Mouse (Mus musculus) neural tube, embryonic 13.5 days (tissue): ENCODE measurements around the gene Pigs. TPM values are rescaled to one million over a fixed set of nuclear protein-coding genes. Genes with fewer than 3 reads are reported as not detected.

ENCODE experiments used
- ATAC-seq: fragments of 200-750 bp; cut with Nextera tagmentation; 2 replicates; pipeline ENCODE4 v1.8.0; 2017; ENCODE audit warnings: low read depth, mild to moderate bottlenecking, moderate TSS enrichment, moderate library complexity
- H3K27ac ChIP-seq: fragments of 300-500 bp; sonication (generic); replicated peaks from 2 replicates; pipeline ENCODE4 v1.5.1; 2015; ENCODE audit warnings: moderate library complexity, mild to moderate bottlenecking, inconsistent platforms
- H3K27me3 ChIP-seq: fragments of 300-500 bp; sonication (generic); 2 replicates; pipeline ENCODE4 v1.6.1; 2015; ENCODE audit warnings: mild to moderate bottlenecking, inconsistent platforms
- H3K36me3 ChIP-seq: fragments of 300-500 bp; sonication (generic); 2 replicates; pipeline ENCODE4 v1.6.1; 2015; ENCODE audit warnings: mild to moderate bottlenecking, inconsistent platforms
- H3K4me1 ChIP-seq: fragments of 300-500 bp; sonication (generic); replicated peaks from 2 replicates; pipeline ENCODE4 v1.6.1; 2015; ENCODE audit warnings: inconsistent platforms
- H3K4me2 ChIP-seq: fragments of 300-500 bp; sonication (generic); 2 replicates; pipeline ENCODE4 v1.6.1; 2015; ENCODE audit warnings: inconsistent platforms, mild to moderate bottlenecking, moderate library complexity
- H3K4me3 ChIP-seq: fragments of 300-500 bp; sonication (generic); 2 replicates; pipeline ENCODE4 v1.5.1; 2015; ENCODE audit warnings: mild to moderate bottlenecking, inconsistent platforms
- H3K9ac ChIP-seq: fragments of 300-500 bp; sonication (generic); 2 replicates; pipeline ENCODE4 v1.6.1; 2015; ENCODE audit warnings: moderate library complexity, mild to moderate bottlenecking, inconsistent platforms
- H3K9me3 ChIP-seq: fragments of 300-500 bp; sonication (generic); 2 replicates; pipeline ENCODE4 v1.6.1; 2016; ENCODE audit warnings: inconsistent platforms
- WGBS: fragments of 180-500 bp; shearing (Covaris S2); methylation state at CpG from one replicate; pipeline ENCODE4 v1.1.7; 2015; 5-methylcytosine and 5-hydroxymethylcytosine counted together
- polyA plus RNA-seq: library from polyadenylated mRNA; unstranded; fragments of >200 nt; fragmentation: Nextera tagmentation; extraction: Ambion mirVana; gene quantifications from 2 replicates; pipeline ENCODE4 v1.2.1, GENCODE M21; 2015

The Pigs gene
- polyA plus RNA-seq, 1 experiment from 2014 or later: 79.7 TPM

DNA sequence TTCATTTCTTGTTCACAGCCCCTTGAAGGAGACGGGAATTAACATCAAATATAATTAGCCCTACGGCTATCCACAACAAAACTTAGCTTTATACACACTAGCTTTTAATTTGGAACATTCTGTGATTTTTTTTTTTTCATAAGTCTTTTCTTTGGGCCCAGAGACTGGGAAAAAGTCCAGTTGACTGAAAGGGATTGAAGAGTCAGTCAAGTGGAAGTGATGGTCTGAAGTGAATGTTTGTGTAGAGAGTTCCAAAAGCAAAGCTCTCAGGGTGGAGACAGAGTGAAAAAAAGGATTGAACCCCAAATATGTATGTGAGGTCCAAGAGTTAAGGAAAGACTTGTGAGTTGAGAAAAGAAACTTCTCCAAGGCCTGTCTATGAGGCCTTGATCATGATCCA, 9.8 kb upstream of the Pigs start:
- 85% methylated on average over 2 of the region's 2 CpGs for WGBS
- Histone ChIP-seq H3K9ac (no peak overlapping the region), H3K4me2 (no peak overlapping the region), H3K27ac (no peak overlapping the region), H3K9me3 (no peaks in the 10 kb centered on the region), H3K27me3 (no peaks in the 10 kb centered on the region), H3K4me3 (no peak overlapping the region), H3K36me3 (peaks cover 28% of the 10 kb centered on the region; the same call in 1 of the 2 replicates), H3K4me1 (peaks cover 18% of the 10 kb centered on the region)
- ATAC-seq: no peak

DNA sequence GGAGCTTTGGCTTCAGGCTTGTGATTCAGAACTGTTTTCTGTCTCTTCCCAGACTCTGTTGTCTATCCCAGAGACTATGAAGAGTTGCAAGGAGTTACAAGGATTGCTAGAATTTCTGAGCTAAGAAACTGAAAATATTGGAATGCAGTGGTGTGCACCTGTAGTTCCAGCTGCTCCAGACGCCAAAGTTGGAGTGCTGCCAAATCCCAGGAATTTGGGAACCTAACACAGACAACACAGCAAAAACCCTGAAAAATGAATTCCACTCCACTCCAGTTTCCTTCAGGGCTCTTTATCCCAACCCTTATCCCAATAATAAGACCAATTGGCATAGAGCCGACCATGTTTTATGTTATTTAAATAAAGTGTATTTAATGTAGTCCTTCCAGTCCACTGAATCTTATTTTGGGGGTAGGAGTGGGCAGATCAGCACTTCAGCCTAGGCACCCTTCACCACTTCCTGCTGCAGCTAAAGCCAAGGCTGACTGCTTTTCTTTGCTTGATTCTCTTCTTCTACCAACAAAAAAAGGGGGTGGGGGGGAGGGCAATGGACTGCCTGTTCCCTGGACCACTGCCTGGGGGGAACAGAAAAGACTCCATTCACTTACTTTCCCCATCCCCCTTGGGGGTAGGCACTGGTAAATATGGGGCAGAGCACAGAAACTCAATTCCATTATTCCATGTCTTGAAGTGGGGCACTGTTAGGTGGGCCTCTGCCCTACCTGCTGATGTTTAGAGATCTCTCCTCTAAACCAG, 6.0 kb upstream of the Pigs start:
- Histone ChIP-seq H3K27me3 (no peaks in the 10 kb centered on the region), H3K27ac (peak overlapping the region; percentile 80), H3K9ac (0 out of 2 replicates have a peak overlapping the region, but pooled peaks have one; percentile 55), H3K9me3 (no peaks in the 10 kb centered on the region), H3K4me2 (peak overlapping the region; percentile 50), H3K4me3 (peak overlapping the region; percentile 30), H3K4me1 (peaks cover 35% of the 10 kb centered on the region), H3K36me3 (peaks cover 16% of the 10 kb centered on the region; the same call in 1 of the 2 replicates)
- peak; percentile 57 for ATAC-seq
- 61% methylated on average over 2 of the region's 2 CpGs for WGBS

DNA sequence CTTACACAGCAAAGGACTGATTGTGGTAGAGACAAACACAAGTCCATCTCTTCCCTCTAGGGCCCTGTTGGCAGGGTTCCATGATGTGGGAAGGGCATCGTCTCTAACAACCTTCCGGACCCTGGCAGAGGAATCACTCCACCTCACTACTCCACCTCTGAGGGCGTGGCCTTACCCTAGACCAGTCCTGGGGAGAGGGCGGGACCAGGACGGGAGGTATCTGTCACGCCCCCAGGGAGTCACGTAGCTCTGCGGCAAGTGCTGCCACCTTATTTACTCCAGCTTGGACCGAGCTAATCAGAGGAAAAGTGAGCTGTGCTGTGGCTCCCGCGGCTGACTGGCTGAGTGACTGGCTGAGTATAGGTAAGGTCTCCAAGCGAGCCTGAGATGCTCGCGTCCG, 5.4 kb upstream of the Pigs start, which contains the start of gene Aldoc:
TSS of gene Aldoc (plus strand) at position 109 of the 400 bp plus-strand sequence.
- Histone ChIP-seq H3K9me3 (no peaks in the 10 kb centered on the region), H3K36me3 (peaks cover 10% of the 10 kb centered on the region; the same call in 1 of the 2 replicates), H3K4me2 (peak within 1 kb of the TSS; percentile 50), H3K4me3 (peak within 1 kb of the TSS; percentile 30), H3K4me1 (peaks cover 35% of the 10 kb centered on the region), H3K27me3 (no peaks in the 10 kb centered on the region), H3K9ac (peak within 1 kb of the TSS; percentile 55; the same call in 1 of the 2 replicates), H3K27ac (peak within 1 kb of the TSS; percentile 80)
- ATAC-seq: peak; percentile 90
- WGBS: 8% methylated on average over 15 of the region's 15 CpGs

DNA sequence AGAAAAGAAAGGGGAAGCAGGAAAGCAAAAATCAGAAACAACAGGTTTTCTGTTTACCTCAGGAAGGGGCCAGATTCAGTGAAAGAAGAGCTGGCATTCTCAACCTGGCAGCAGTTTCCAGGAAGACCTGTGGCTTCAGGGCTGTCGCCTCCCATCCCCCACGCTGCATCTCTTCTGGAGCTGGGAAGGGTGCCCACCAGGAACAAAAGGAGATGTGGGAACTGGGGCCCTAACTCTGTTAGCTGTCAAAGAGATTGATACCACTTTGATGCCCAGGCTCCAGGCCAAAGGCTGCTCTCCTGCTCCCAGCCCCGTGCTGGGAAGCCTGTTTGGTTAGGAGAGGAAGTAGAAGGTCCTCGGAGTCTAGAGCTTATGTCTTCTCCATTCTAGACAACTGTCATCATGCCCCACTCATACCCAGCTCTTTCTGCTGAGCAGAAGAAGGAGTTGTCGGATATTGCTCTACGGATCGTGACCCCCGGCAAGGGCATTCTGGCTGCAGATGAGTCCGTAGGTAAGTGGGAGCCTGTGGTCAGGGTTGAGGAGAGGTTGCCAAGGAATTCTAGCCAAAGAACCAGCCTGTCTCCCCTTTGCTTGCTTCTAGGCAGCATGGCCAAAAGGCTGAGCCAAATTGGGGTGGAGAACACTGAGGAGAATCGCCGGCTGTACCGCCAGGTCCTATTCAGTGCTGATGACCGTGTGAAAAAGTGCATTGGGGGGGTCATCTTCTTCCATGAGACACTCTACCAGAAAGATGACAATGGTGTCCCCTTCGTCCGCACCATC, 4.0 kb upstream of the Pigs start:
- Histone ChIP-seq H3K27ac (peak overlapping the region; percentile 80), H3K27me3 (no peaks in the 10 kb centered on the region), H3K4me1 (peaks cover 40% of the 10 kb centered on the region), H3K9me3 (no peaks in the 10 kb centered on the region), H3K9ac (peak overlapping the region; percentile 55; the same call in 1 of the 2 replicates), H3K4me3 (peak overlapping the region; percentile 30), H3K4me2 (peak overlapping the region; percentile 50), H3K36me3 (no peaks in the 10 kb centered on the region)
- 67% methylated on average over 15 of the region's 15 CpGs for WGBS
- 0 out of 2 replicates have a peak, but pooled peaks have one; percentile 9 for ATAC-seq

DNA sequence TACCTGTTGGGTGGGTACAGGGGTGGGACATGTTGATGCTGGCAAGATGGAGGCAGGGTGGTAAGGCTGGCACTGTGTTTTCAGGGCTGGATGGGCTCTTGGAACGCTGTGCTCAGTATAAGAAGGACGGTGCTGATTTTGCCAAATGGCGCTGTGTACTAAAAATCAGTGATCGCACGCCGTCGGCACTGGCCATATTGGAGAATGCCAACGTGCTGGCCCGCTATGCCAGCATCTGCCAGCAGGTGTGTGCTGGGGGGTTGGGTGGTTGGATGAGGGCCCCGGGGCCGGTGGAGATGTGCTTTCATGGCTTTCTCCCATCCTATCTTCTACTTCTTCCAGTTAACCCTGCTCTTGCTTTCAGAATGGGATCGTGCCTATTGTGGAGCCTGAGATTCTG, 3.2 kb upstream of the Pigs start:
- Histone ChIP-seq H3K4me1 (peaks cover 46% of the 10 kb centered on the region), H3K9me3 (no peaks in the 10 kb centered on the region), H3K9ac (no peak overlapping the region), H3K4me3 (peak overlapping the region; percentile 22; the same call in 1 of the 2 replicates), H3K27ac (peak overlapping the region; percentile 69), H3K27me3 (no peaks in the 10 kb centered on the region), H3K36me3 (no peaks in the 10 kb centered on the region), H3K4me2 (peak overlapping the region; percentile 50)
- no peak for ATAC-seq
- 95% methylated on average over 12 of the region's 12 CpGs for WGBS

DNA sequence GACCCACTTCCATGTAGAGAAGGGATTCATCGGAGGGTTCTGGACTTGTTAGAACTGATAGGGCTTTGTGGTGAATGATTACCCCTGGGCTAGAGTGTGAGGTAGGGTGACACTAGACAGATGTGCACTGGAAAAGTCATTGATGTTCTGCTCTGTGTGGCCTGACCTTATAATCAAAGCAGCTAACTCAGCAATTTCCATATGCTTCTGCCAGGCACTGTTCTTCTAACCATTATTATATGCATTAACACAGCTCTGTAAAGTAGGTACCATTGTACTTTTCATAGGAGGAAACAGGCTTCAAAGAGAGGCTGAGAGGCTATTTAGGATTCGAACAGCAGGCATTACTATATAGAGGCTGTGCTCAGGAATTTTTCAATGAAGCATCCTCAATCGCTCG, 1.0 kb upstream of the Pigs start:
- no peak overlapping the region for H3K27ac ChIP-seq
- peaks cover 1% of the 10 kb centered on the region for H3K36me3 ChIP-seq
- WGBS: 95% methylated on average over 4 of the region's 4 CpGs
- H3K4me3 ChIP-seq: no peak overlapping the region
- ATAC-seq: no peak
- H3K9me3 ChIP-seq: no peaks in the 10 kb centered on the region
- H3K27me3 ChIP-seq: no peaks in the 10 kb centered on the region
- H3K9ac ChIP-seq: no peak overlapping the region
- no peak overlapping the region for H3K4me2 ChIP-seq
- H3K4me1 ChIP-seq: peaks cover 40% of the 10 kb centered on the region

DNA sequence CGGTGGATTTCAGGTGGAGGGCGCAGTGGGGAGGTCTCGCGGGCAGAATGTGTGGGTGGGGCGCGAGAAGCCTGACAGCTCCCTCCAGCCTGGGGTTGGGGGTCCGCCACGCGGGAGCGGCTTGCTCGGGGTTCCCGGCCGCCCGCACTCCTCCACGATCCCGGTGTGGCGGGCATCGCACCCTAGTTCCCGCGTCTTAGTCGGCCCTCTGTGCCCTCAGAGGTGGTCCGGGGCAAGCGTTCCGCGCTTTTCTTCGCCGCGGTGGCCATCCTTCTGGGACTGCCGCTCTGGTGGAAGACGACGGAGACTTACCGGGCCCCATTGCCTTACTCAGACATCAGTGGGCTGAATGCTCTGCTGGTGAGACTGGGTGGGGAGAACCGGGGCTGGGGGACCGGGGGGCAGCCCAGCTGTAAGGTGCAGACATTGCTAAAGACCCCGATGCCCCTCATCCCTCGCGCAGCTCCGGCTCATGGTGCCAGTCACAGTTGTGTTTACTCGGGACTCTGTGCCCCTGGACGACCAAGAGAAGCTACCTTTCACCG, 369 bp downstream of the Pigs start:
- Histone ChIP-seq H3K9ac (peak overlapping the region; percentile 75), H3K4me2 (peak overlapping the region; percentile 87), H3K9me3 (no peaks in the 10 kb centered on the region), H3K4me3 (peak overlapping the region; percentile 88), H3K27me3 (no peaks in the 10 kb centered on the region), H3K4me1 (peaks cover 26% of the 10 kb centered on the region), H3K27ac (peak overlapping the region; percentile 40; the same call in 1 of the 2 replicates), H3K36me3 (peaks cover 15% of the 10 kb centered on the region)
- under 1% methylated on average over 41 of the region's 41 CpGs for WGBS
- ATAC-seq: peak; percentile 78

DNA sequence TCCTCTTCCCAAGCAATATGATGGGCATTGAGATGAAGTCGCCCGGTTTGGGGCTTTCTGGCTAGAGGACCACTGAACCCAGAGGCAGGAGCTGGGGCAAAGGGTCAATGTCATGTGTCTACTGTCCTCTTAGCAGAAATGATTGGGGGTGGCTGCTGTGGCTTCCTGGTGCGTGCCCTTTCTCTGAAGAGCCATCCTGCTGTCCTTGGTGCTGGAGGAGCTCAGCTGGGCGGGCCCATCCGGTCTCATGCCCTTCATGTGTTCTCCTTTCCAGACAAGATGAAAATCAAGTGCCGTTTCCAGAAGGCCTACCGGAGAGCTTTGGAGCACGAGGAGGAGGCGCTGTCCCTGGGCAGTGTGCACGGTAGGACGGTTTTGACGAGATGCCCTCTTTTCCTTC, 4.5 kb downstream of the Pigs start:
- H3K4me2 ChIP-seq: no peak overlapping the region
- no peak overlapping the region for H3K9ac ChIP-seq
- peaks cover 11% of the 10 kb centered on the region for H3K4me1 ChIP-seq
- no peak for ATAC-seq
- no peaks in the 10 kb centered on the region for H3K9me3 ChIP-seq
- WGBS: 96% methylated on average over 12 of the region's 12 CpGs
- no peak overlapping the region for H3K27ac ChIP-seq
- no peaks in the 10 kb centered on the region for H3K27me3 ChIP-seq
- no peak overlapping the region for H3K4me3 ChIP-seq
- peaks cover 54% of the 10 kb centered on the region for H3K36me3 ChIP-seq

DNA sequence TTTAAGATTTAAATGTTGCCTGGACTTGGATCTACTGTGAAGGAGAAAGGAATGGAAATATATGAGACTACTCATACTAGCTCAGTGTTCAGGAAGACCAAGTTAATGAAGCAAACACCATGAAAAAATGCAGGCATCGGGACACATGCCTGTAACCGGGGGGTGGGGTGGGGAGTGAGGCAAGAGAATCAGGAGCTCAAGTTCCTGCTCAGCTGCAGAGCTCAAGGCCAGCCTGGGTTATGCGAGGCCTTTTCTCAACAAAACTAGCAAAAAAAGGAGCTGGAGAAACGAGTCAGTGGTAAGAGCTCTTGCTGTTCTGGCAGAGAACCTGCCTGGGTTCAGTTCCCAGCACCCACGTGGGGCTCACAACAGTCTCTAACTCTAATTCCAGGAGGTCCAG, 5.8 kb downstream of the Pigs start:
- ATAC-seq: no peak
- Histone ChIP-seq H3K9ac (no peak overlapping the region), H3K27me3 (no peaks in the 10 kb centered on the region)

DNA sequence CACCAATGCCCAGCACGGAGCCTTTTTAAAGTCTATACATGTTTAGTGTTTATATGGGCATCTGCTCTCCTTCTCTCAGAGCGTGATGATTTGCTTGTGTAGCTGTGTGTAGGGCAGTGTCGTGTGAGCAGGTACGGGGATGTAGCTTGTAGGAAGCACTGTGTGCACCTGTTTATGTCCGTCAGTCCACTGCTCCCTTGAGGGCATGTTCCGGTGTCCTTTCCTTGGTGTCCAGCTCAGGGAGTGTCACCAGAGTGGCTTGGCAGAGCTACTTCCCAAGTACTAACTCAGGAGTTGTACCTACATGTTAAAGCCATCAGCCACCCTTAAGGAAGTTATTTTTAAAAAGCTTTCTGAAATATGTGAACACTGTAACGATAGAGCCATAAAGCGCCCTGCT, 8.8 kb downstream of the Pigs start:
- no peaks in the 10 kb centered on the region for H3K9me3 ChIP-seq
- no peaks in the 10 kb centered on the region for H3K27me3 ChIP-seq
- ATAC-seq: no peak
- no peak overlapping the region for H3K4me3 ChIP-seq
- H3K4me2 ChIP-seq: no peak overlapping the region
- H3K36me3 ChIP-seq: peaks cover 87% of the 10 kb centered on the region
- H3K4me1 ChIP-seq: no peaks in the 10 kb centered on the region
- WGBS: 97% methylated on average over 8 of the region's 8 CpGs
- H3K9ac ChIP-seq: no peak overlapping the region
- no peak overlapping the region for H3K27ac ChIP-seq

More for the DNA sequence above, 5.8 kb downstream of the Pigs start:
- Histone ChIP-seq H3K9me3 (no peaks in the 10 kb centered on the region), H3K4me3 (no peak overlapping the region), H3K36me3 (peaks cover 67% of the 10 kb centered on the region), H3K4me1 (peaks cover 8% of the 10 kb centered on the region), H3K4me2 (no peak overlapping the region), H3K27ac (no peak overlapping the region)
- 91% methylated on average over 5 of the region's 5 CpGs for WGBS

DNA sequence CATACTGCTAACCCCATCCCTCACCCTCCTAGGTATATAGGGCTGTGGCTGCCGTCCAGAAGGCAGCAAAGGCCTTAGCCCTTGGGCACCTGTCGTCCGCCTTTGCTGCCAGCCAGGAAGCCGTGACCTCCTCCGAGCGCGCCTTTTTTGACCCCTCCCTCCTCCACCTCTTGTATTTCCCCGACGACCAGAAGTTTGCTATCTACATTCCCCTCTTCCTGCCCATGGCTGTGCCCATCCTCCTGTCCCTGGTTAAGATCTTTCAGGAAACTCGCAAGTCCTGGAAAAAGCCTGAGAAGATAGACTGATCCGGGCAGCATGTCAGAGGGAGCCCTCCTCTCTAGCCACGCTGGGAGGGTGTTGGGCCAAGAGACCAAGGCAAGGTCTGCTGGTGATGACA, 13.5 kb downstream of the Pigs start:
- Histone ChIP-seq H3K4me3 (no peak overlapping the region), H3K27me3 (no peaks in the 10 kb centered on the region), H3K27ac (no peak overlapping the region), H3K4me2 (no peak overlapping the region), H3K9me3 (no peaks in the 10 kb centered on the region), H3K9ac (0 out of 2 replicates have a peak overlapping the region, but pooled peaks have one; percentile 17), H3K36me3 (peaks cover 42% of the 10 kb centered on the region), H3K4me1 (peaks cover 35% of the 10 kb centered on the region)
- ATAC-seq: no peak
- 86% methylated on average over 12 of the region's 12 CpGs for WGBS
